ENCODE assay signal across 24 mouse cellular contexts in the genomic region with DNA sequence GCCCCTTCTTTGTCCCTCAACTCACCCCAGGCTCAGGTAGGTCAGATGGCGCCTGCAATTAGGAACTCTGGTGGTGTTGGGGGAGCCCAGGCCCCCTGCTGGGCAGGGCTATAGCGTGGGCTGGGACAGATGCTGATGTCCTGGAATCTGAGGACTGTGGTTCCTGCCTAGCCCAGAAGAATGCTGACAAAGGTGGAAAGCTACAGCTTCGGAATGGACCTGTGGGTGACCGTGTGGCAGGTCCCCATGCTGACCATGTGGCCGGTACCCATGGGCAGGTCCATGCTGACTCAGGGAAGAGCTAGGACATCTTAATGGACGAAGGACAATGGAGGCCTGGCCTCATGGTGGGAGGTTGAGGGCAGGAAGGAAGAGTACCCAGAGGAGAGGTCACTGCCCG. TPM values are rescaled to one million over a fixed set of nuclear protein-coding genes. Genes with fewer than 3 reads are reported as not detected.
DNase-seq lines count a peak whose midpoint lies in the region; ATAC-seq and TF ChIP-seq lines count a peak whose summit lies in the region.
"Had no signal": no experiment of that assay in that cellular context is flagged by ENCODE, and none has a peak within 500 bp of the region (broad histone marks: within the 10 kb centered on the region; RNA-seq: fewer than 3 reads in every experiment).

No protein-coding gene starts in this region.

- H3K9ac ChIP-seq in forebrain, postnatal 0 days: no peak overlapping the region
- H3K9ac ChIP-seq in intestine, postnatal 0 days (ENCODE audit: low read depth, low read length): no peak overlapping the region
- H3K9ac ChIP-seq in intestine, embryonic 15.5 days: no peak overlapping the region
- H3K9ac ChIP-seq in liver, embryonic 14.5 days (replicated peaks): no peak overlapping the region
- no peak overlapping the region for H3K9ac ChIP-seq in CH12.LX (ENCODE audit: insufficient read depth, low read depth)
- H3K9ac ChIP-seq: forebrain, embryonic 12.5 days; limb, embryonic 12.5 days; midbrain, embryonic 12.5 days had no signal

- 78% methylated on average over 7 of the region's 7 CpGs for WGBS in forebrain, embryonic 10.5 days
- WGBS in forebrain, postnatal 0 days: 78% methylated on average over 7 of the region's 7 CpGs
- 86% methylated on average over 7 of the region's 7 CpGs for WGBS in intestine, postnatal 0 days
- WGBS in intestine, embryonic 15.5 days: 83% methylated on average over 7 of the region's 7 CpGs
- WGBS in liver, embryonic 14.5 days (ENCODE audit: insufficient replicate concordance): 56% methylated on average over 7 of the region's 7 CpGs

- TF ChIP-seq EP300 in liver, embryonic 14.5 days (IDR thresholded peaks at IDR 0.05; ENCODE audit: low read depth): no peak
- no peak for TF ChIP-seq EP300 in CH12.LX (IDR thresholded peaks at IDR 0.05; ENCODE audit: low read length)

- dilution Hi-C loops in CH12.LX (cut with MboI; ENCODE audit: extremely low pct_ligation_motif_present, extremely low pct_unique_long_range_greater_than_20kb, low sequenced_read_pairs): no loop called here

- H3K27me3 ChIP-seq in forebrain, embryonic 10.5 days (ENCODE audit: poor library complexity, severe bottlenecking): peaks cover 28% of the 10 kb centered on the region
- H3K27me3 ChIP-seq in forebrain, postnatal 0 days (ENCODE audit: insufficient read depth, low read length): no peaks in the 10 kb centered on the region
- H3K27me3 ChIP-seq in intestine, postnatal 0 days (replicated peaks; ENCODE audit: control insufficient read depth, insufficient read depth, low read length): no peaks in the 10 kb centered on the region; the same call in 1 of the 2 replicates
- H3K27me3 ChIP-seq in intestine, embryonic 15.5 days (replicated peaks): peaks cover 7% of the 10 kb centered on the region; the same call in 1 of the 2 replicates
- H3K27me3 ChIP-seq in liver, embryonic 14.5 days (ENCODE audit: control insufficient read depth, insufficient read depth, low read length): no peaks in the 10 kb centered on the region; the same call in 1 of the 2 replicates
- H3K27me3 ChIP-seq in CH12.LX (replicated peaks): peaks cover 79% of the 10 kb centered on the region

- in situ Hi-C loops in CH12.LX (cut with MboI; ENCODE audit: low pct_ligation_motif_present, low pct_unique_long_range_greater_than_20kb, low sequenced_read_pairs): loop anchor here (5.0 to 25.0 kb wide), 2 partner anchors 75 to 345 kb away; no protein-coding TSS in a partner anchor

- no peaks in the 10 kb centered on the region for H3K36me3 ChIP-seq in forebrain, embryonic 10.5 days (replicated peaks)
- H3K36me3 ChIP-seq in forebrain, postnatal 0 days (ENCODE audit: insufficient read depth): no peaks in the 10 kb centered on the region
- H3K36me3 ChIP-seq in intestine, postnatal 0 days (ENCODE audit: control insufficient read depth, insufficient read depth): no peaks in the 10 kb centered on the region
- no peaks in the 10 kb centered on the region for H3K36me3 ChIP-seq in intestine, embryonic 15.5 days
- H3K36me3 ChIP-seq in liver, embryonic 14.5 days (replicated peaks; ENCODE audit: control insufficient read depth, insufficient read depth, low read depth): no peaks in the 10 kb centered on the region
- H3K36me3 ChIP-seq in CH12.LX (replicated peaks in 1 of 2; ENCODE audit: control insufficient read depth in 1 of 2, insufficient read depth in 1 of 2, low read length in 1 of 2): no peaks in the 10 kb centered on the region
- H3K36me3 ChIP-seq: forebrain, embryonic 12.5 days; limb, embryonic 12.5 days; midbrain, embryonic 12.5 days had no signal

- no peak for TF ChIP-seq POLR2A in CH12.LX (IDR thresholded peaks at IDR 0.05; ENCODE audit: low read depth, low read length)

- no peak for TF ChIP-seq RAD21 in CH12.LX (IDR thresholded peaks at IDR 0.05; ENCODE audit: low read depth, low read length)

- H3K27ac ChIP-seq in forebrain, embryonic 10.5 days: no peak overlapping the region
- no peak overlapping the region for H3K27ac ChIP-seq in forebrain, postnatal 0 days (ENCODE audit: low read depth, low read length)
- no peak overlapping the region for H3K27ac ChIP-seq in intestine, postnatal 0 days (ENCODE audit: low read depth, low read length)
- H3K27ac ChIP-seq in intestine, embryonic 15.5 days: no peak overlapping the region
- no peak overlapping the region for H3K27ac ChIP-seq in liver, embryonic 14.5 days
- no peak overlapping the region for H3K27ac ChIP-seq in CH12.LX (ENCODE audit: insufficient read depth, low read depth)
- H3K27ac ChIP-seq: forebrain, embryonic 12.5 days; gastrocnemius, adult 2 months; limb, embryonic 12.5 days; midbrain, embryonic 12.5 days; stomach, postnatal 0 days had no signal

- peaks cover 9% of the 10 kb centered on the region for H3K4me1 ChIP-seq in forebrain, embryonic 10.5 days
- no peaks in the 10 kb centered on the region for H3K4me1 ChIP-seq in forebrain, postnatal 0 days (ENCODE audit: insufficient read depth)
- H3K4me1 ChIP-seq in intestine, postnatal 0 days (replicated peaks; ENCODE audit: control insufficient read depth, insufficient read depth, low read length): no peaks in the 10 kb centered on the region
- peaks cover 13% of the 10 kb centered on the region for H3K4me1 ChIP-seq in intestine, embryonic 15.5 days (replicated peaks)
- no peaks in the 10 kb centered on the region for H3K4me1 ChIP-seq in liver, embryonic 14.5 days (replicated peaks; ENCODE audit: control insufficient read depth in 2 of 2, insufficient read depth in 2 of 2, low read length in 1 of 2)
- peaks cover 5 to 44% of the 10 kb centered on the region in 2 experiments; a peak in 3 of 4 replicates for H3K4me1 ChIP-seq in CH12.LX (ENCODE audit: control insufficient read depth in 1 of 2, insufficient read depth in 2 of 2)
- H3K4me1 ChIP-seq: forebrain, embryonic 12.5 days had no signal

- no peaks in the 10 kb centered on the region for H3K79me2 ChIP-seq in CH12.LX (replicated peaks; ENCODE audit: control insufficient read depth, extremely low read depth, insufficient read depth, poor library complexity, severe bottlenecking)

- DNase-seq in forebrain, embryonic 10.5 days (ENCODE audit: extremely low spot score, low spot score): peak; percentile 14
- no peak for DNase-seq in forebrain, postnatal 0 days
- no peak for DNase-seq in liver, embryonic 14.5 days (ENCODE audit: low read depth in 3 of 3, low spot score in 3 of 3)
- no peak for DNase-seq in liver
- DNase-seq in CH12.LX (ENCODE audit: extremely low read depth): no peak
- DNase-seq: adrenal gland, postnatal 10 days; cerebellum, adult 18-20 months; cerebellum, postnatal 14 days; gastrocnemius, adult 2 months; layer of hippocampus, postnatal 36 days; lung, postnatal 14 days had no signal

- no peak overlapping the region for H3K4me3 ChIP-seq in forebrain, embryonic 10.5 days
- H3K4me3 ChIP-seq in forebrain, postnatal 0 days (ENCODE audit: low read depth, low read length): no peak overlapping the region
- H3K4me3 ChIP-seq in intestine, postnatal 0 days (ENCODE audit: low read depth, low read length): no peak overlapping the region
- H3K4me3 ChIP-seq in intestine, embryonic 15.5 days (replicated peaks): no peak overlapping the region
- no peak overlapping the region for H3K4me3 ChIP-seq in liver, embryonic 14.5 days (ENCODE audit: insufficient read depth in 1 of 2, low read depth in 2 of 2, low read length in 2 of 2)
- no peak overlapping the region for H3K4me3 ChIP-seq in CH12.LX (replicated peaks in 1 of 3; ENCODE audit: low read depth in 2 of 3, low read length in 2 of 3, poor library complexity in 1 of 3)
- H3K4me3 ChIP-seq: forebrain, embryonic 12.5 days; gastrocnemius, adult 2 months; limb, embryonic 12.5 days; midbrain, embryonic 12.5 days had no signal

- no peaks in the 10 kb centered on the region for H3K9me3 ChIP-seq in forebrain, embryonic 10.5 days
- no peaks in the 10 kb centered on the region for H3K9me3 ChIP-seq in forebrain, postnatal 0 days (ENCODE audit: low read length)
- H3K9me3 ChIP-seq in intestine, postnatal 0 days (ENCODE audit: control insufficient read depth): no peaks in the 10 kb centered on the region
- no peaks in the 10 kb centered on the region for H3K9me3 ChIP-seq in intestine, embryonic 15.5 days
- H3K9me3 ChIP-seq in liver, embryonic 14.5 days (ENCODE audit: control insufficient read depth, low read length): no peaks in the 10 kb centered on the region
- H3K9me3 ChIP-seq in CH12.LX (replicated peaks; ENCODE audit: low read length): no peaks in the 10 kb centered on the region
- H3K9me3 ChIP-seq: forebrain, embryonic 12.5 days; limb, embryonic 12.5 days; midbrain, embryonic 12.5 days had no signal

- no peak for ATAC-seq in forebrain, postnatal 0 days
- no peak for ATAC-seq in intestine, postnatal 0 days
- no peak for ATAC-seq in intestine, embryonic 15.5 days
- no peak for ATAC-seq in liver, embryonic 14.5 days (ENCODE audit: insufficient read depth)

- TF ChIP-seq CTCF in forebrain, postnatal 0 days (IDR thresholded peaks at IDR 0.05; ENCODE audit: low read depth): no peak
- peak; percentile 39 for TF ChIP-seq CTCF in intestine, postnatal 0 days (IDR thresholded peaks at IDR 0.05; ENCODE audit: low read depth)
- peak; percentile 29; the same call in 1 of the 2 replicates for TF ChIP-seq CTCF in liver, embryonic 14.5 days (IDR thresholded peaks at IDR 0.05; ENCODE audit: low read depth)
- peak in 1 of 2 experiments; percentile 26; a peak in 2 of 4 replicates for TF ChIP-seq CTCF in CH12.LX (conservative IDR thresholded peaks at IDR 0.05 in 1 of 2, IDR thresholded peaks at IDR 0.05 in 1 of 2; ENCODE audit: low read depth in 2 of 2, low read length in 2 of 2)

- H3K4me2 ChIP-seq in forebrain, postnatal 0 days (ENCODE audit: low read depth): no peak overlapping the region
- H3K4me2 ChIP-seq in intestine, postnatal 0 days (replicated peaks; ENCODE audit: low read depth): no peak overlapping the region
- no peak overlapping the region for H3K4me2 ChIP-seq in intestine, embryonic 15.5 days (replicated peaks)
- H3K4me2 ChIP-seq in liver, embryonic 14.5 days (ENCODE audit: low read depth): no peak overlapping the region
- no peak overlapping the region for H3K4me2 ChIP-seq in CH12.LX (ENCODE audit: insufficient read depth, low read depth, poor library complexity, severe bottlenecking)
- H3K4me2 ChIP-seq: forebrain, embryonic 12.5 days; heart, embryonic 11.5 days; limb, embryonic 12.5 days; midbrain, embryonic 12.5 days had no signal

RNA-seq across cellular contexts. Expression of a gene that starts 29.9 kb away (rescaled TPM):
- not detected in 2 replicates for polyA plus RNA-seq in forebrain, embryonic 10.5 days (2016; fragmentation: Nextera tagmentation; extraction: Ambion mirVana)
- total RNA-seq in forebrain, postnatal 0 days (2014; rRNA removed): not detected in 2 replicates
- not detected in 2 replicates for polyA plus RNA-seq in forebrain, postnatal 0 days (2015; fragmentation: Nextera tagmentation; extraction: Ambion mirVana)
- 249 and 336 TPM in 2 replicates for polyA plus RNA-seq in intestine, postnatal 0 days (2015; fragmentation: Nextera tagmentation; extraction: Ambion mirVana)
- polyA plus RNA-seq in intestine, embryonic 15.5 days (2015; fragmentation: Nextera tagmentation; extraction: Ambion mirVana): 7.0 and 8.4 TPM in 2 replicates
- 0.15 and 0.16 TPM in 2 replicates for polyA plus RNA-seq in liver, embryonic 14.5 days (2012; rRNA removed)
- polyA plus RNA-seq in liver, embryonic 14.5 days (2014; fragmentation: Nextera tagmentation; extraction: Ambion mirVana): 0.13 and 0.18 TPM in 2 replicates
- total RNA-seq in CH12.LX (2012; rRNA removed) (0.13 TPM in 2 replicates), CH12.LX (2014; rRNA removed) (0.08 and 0.11 TPM in 2 replicates)
- 0.11 TPM in 1 of 2 replicates, not detected in the other for polyA plus RNA-seq in CH12.LX (2012; ENCODE audit: insufficient read length, low read depth)
- total RNA-seq: hematopoietic stem cell, adult 5-6 weeks; layer of hippocampus, postnatal 36 days; left cerebral cortex, postnatal 10 days; megakaryocyte progenitor cell, adult 5-6 weeks; monocyte, adult 5-6 weeks; neutrophil, adult 5-6 weeks had no signal
- polyA plus RNA-seq: embryonic facial prominence, embryonic 11.5 days; forebrain, embryonic 12.5 days; heart, embryonic 11.5 days; midbrain, embryonic 12.5 days had no signal

RNA-seq across cellular contexts. Expression of a gene that starts 35.9 kb away (rescaled TPM):
- not detected in 2 replicates for polyA plus RNA-seq in forebrain, embryonic 10.5 days (2016; fragmentation: Nextera tagmentation; extraction: Ambion mirVana)
- 0.52 TPM in 1 of 2 replicates, not detected in the other for total RNA-seq in forebrain, postnatal 0 days (2014; rRNA removed)
- 0.44 and 0.45 TPM in 2 replicates for polyA plus RNA-seq in forebrain, postnatal 0 days (2015; fragmentation: Nextera tagmentation; extraction: Ambion mirVana)
- polyA plus RNA-seq in intestine, postnatal 0 days (2015; fragmentation: Nextera tagmentation; extraction: Ambion mirVana): 13.9 and 14.0 TPM in 2 replicates
- 0.55 and 0.95 TPM in 2 replicates for polyA plus RNA-seq in intestine, embryonic 15.5 days (2015; fragmentation: Nextera tagmentation; extraction: Ambion mirVana)
- polyA plus RNA-seq in liver, embryonic 14.5 days (2012; rRNA removed): 0.21 and 0.64 TPM in 2 replicates
- polyA plus RNA-seq in liver, embryonic 14.5 days (2014; fragmentation: Nextera tagmentation; extraction: Ambion mirVana): 0.83 and 1.0 TPM in 2 replicates
- total RNA-seq in CH12.LX (2012; rRNA removed): 8.4 and 8.7 TPM in 2 replicates
- 7.3 and 9.8 TPM in 2 replicates for total RNA-seq in CH12.LX (2014; rRNA removed)
- 7.9 and 8.1 TPM in 2 replicates for polyA plus RNA-seq in CH12.LX (2012; ENCODE audit: insufficient read length, low read depth)
- total RNA-seq: gastrocnemius, adult 2 months had no signal
- polyA plus RNA-seq: embryonic facial prominence, embryonic 11.5 days; heart, embryonic 11.5 days; limb, embryonic 12.5 days had no signal

Comparison
In these comparisons a context has a peak if more than half of its experiments do, and no peak if none do; other contexts are left out.
1. RNA of a gene that starts 29.9 kb away (polyA plus RNA-seq): 249 to 336 TPM in intestine, postnatal 0 days; 7.0 to 8.4 TPM in intestine, embryonic 15.5 days, 0.13 to 0.18 TPM in liver, embryonic 14.5 days, 0.11 TPM in CH12.LX, not detected in forebrain, embryonic 10.5 days and not detected in forebrain, postnatal 0 days; every median in the first group is over 10 times any median in the second.